28 mouse cellular contexts compared by ENCODE assay signal in the genomic region with DNA sequence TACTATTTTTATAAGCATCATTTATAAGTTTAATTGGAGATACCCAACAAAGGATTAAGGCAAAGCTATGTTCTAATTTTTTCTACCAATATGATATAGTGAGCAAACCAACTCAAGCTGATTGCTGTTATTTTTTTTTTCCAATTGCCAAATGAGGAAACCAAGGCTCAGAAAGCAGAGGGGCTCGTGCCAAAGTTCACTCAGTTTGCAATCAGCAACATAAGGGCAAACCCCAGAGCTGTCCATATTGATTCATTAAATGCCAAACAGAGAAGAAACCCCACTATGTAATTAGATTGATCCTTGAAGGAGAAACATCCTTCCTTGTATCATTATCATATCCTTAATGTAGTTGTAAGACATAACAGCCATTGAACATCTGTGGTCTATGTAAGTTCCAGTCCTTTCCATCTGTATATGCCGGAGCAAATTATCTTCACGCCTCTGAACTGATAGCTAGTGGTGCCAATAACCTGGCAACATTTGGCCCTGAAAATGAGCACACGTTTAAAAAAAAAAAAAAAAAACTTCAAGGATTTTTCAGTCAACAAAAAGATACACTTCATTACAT. TPM values are rescaled to one million over a fixed set of nuclear protein-coding genes. Genes with fewer than 3 reads are reported as not detected.
DNase-seq lines count a peak whose midpoint lies in the region; ATAC-seq and TF ChIP-seq lines count a peak whose summit lies in the region.
"Had no signal": no experiment of that assay in that cellular context is flagged by ENCODE, and none has a peak within 500 bp of the region (broad histone marks: within the 10 kb centered on the region; RNA-seq: fewer than 3 reads in every experiment).

No protein-coding gene starts in this region.

- H3K27me3 ChIP-seq in forebrain, embryonic 15.5 days = no peaks in the 10 kb centered on the region
- no peaks in the 10 kb centered on the region for H3K27me3 ChIP-seq in forebrain, embryonic 12.5 days
- no peaks in the 10 kb centered on the region for H3K27me3 ChIP-seq in hindbrain, postnatal 0 days (ENCODE audit: insufficient read depth, low read length)
- H3K27me3 ChIP-seq in hindbrain, embryonic 10.5 days (ENCODE audit: insufficient read depth, poor library complexity, severe bottlenecking) = no peaks in the 10 kb centered on the region
- H3K27me3 ChIP-seq: embryonic facial prominence, embryonic 13.5 days; heart, embryonic 12.5 days; heart, embryonic 15.5 days; intestine, embryonic 15.5 days had no signal

- ATAC-seq in forebrain, embryonic 15.5 days (replicated peaks) = peak; percentile 77
- ATAC-seq in forebrain, embryonic 12.5 days (ENCODE audit: low FRiP score) = no peak
- ATAC-seq in hindbrain, postnatal 0 days = peak; percentile 74
- ATAC-seq: activated CD4-positive, CD25-positive, alpha-beta regulatory T cell, adult 4 months; intestine, embryonic 15.5 days had no signal

- H3K36me3 ChIP-seq in forebrain, embryonic 15.5 days = no peaks in the 10 kb centered on the region
- no peaks in the 10 kb centered on the region for H3K36me3 ChIP-seq in forebrain, embryonic 12.5 days (replicated peaks)
- no peaks in the 10 kb centered on the region for H3K36me3 ChIP-seq in hindbrain, postnatal 0 days (ENCODE audit: insufficient read depth, low read length)
- no peaks in the 10 kb centered on the region for H3K36me3 ChIP-seq in hindbrain, embryonic 10.5 days
- H3K36me3 ChIP-seq: embryonic facial prominence, embryonic 10.5 days; embryonic facial prominence, embryonic 13.5 days; heart, embryonic 12.5 days; heart, embryonic 15.5 days; intestine, embryonic 15.5 days had no signal

- intact Hi-C loops in gastrocnemius, postnatal 14 days (cut with DNase I; ENCODE audit: low total_unique reads) = no loop called here

- H3K9me3 ChIP-seq in forebrain, embryonic 15.5 days = no peaks in the 10 kb centered on the region
- H3K9me3 ChIP-seq in forebrain, embryonic 12.5 days = no peaks in the 10 kb centered on the region
- no peaks in the 10 kb centered on the region for H3K9me3 ChIP-seq in hindbrain, postnatal 0 days (ENCODE audit: low read length)
- no peaks in the 10 kb centered on the region for H3K9me3 ChIP-seq in hindbrain, embryonic 10.5 days
- H3K9me3 ChIP-seq: embryonic facial prominence, embryonic 10.5 days; embryonic facial prominence, embryonic 13.5 days; heart, embryonic 12.5 days; heart, embryonic 15.5 days; intestine, embryonic 15.5 days had no signal

- no peak overlapping the region for H3K4me3 ChIP-seq in forebrain, embryonic 15.5 days
- H3K4me3 ChIP-seq in forebrain, embryonic 12.5 days (replicated peaks) = no peak overlapping the region
- H3K4me3 ChIP-seq in hindbrain, postnatal 0 days (ENCODE audit: low read length) = no peak overlapping the region
- no peak overlapping the region for H3K4me3 ChIP-seq in hindbrain, embryonic 10.5 days
- H3K4me3 ChIP-seq: embryonic facial prominence, embryonic 10.5 days; embryonic facial prominence, embryonic 13.5 days; erythroblast, embryonic 14.5 days; gastrocnemius, adult 2 months; heart, embryonic 12.5 days; heart, embryonic 15.5 days; intestine, embryonic 15.5 days had no signal

- H3K9ac ChIP-seq in forebrain, embryonic 15.5 days (replicated peaks) = no peak overlapping the region
- H3K9ac ChIP-seq in forebrain, embryonic 12.5 days = no peak overlapping the region
- no peak overlapping the region for H3K9ac ChIP-seq in hindbrain, postnatal 0 days (replicated peaks; ENCODE audit: low read length)
- H3K9ac ChIP-seq: embryonic facial prominence, embryonic 13.5 days; heart, embryonic 12.5 days; heart, embryonic 15.5 days; intestine, embryonic 15.5 days had no signal

- no peak overlapping the region for H3K4me2 ChIP-seq in forebrain, embryonic 15.5 days (replicated peaks)
- no peak overlapping the region for H3K4me2 ChIP-seq in forebrain, embryonic 12.5 days
- no peak overlapping the region for H3K4me2 ChIP-seq in hindbrain, postnatal 0 days (ENCODE audit: low read depth, low read length)
- H3K4me2 ChIP-seq: embryonic facial prominence, embryonic 13.5 days; heart, embryonic 12.5 days; heart, embryonic 15.5 days; intestine, embryonic 15.5 days had no signal

- WGBS in forebrain, embryonic 15.5 days = 60% methylated on average over 4 of the region's 4 CpGs
- 80% methylated on average over 4 of the region's 4 CpGs for WGBS in forebrain, embryonic 12.5 days
- 52% methylated on average over 4 of the region's 4 CpGs for WGBS in hindbrain, postnatal 0 days
- 83% methylated on average over 4 of the region's 4 CpGs for WGBS in hindbrain, embryonic 10.5 days

- no peak overlapping the region for H3K27ac ChIP-seq in forebrain, embryonic 15.5 days (replicated peaks)
- no peak overlapping the region for H3K27ac ChIP-seq in forebrain, embryonic 12.5 days
- H3K27ac ChIP-seq in hindbrain, postnatal 0 days = no peak overlapping the region
- no peak overlapping the region for H3K27ac ChIP-seq in hindbrain, embryonic 10.5 days
- H3K27ac ChIP-seq: embryonic facial prominence, embryonic 10.5 days; embryonic facial prominence, embryonic 13.5 days; gastrocnemius, adult 2 months; heart, embryonic 15.5 days; intestine, embryonic 15.5 days had no signal

- no peak for TF ChIP-seq POLR2A in brain, embryonic 14.5 days (IDR thresholded peaks at IDR 0.05; ENCODE audit: borderline replicate concordance, extremely low read depth, insufficient read depth, insufficient read length, poor library complexity, severe bottlenecking)

- peak; percentile 61 to 69 for DNase-seq in cerebellum, postnatal 10 days
- no peak for DNase-seq in cerebellum, adult 9-11 months
- DNase-seq in hindbrain, postnatal 0 days (ENCODE audit: low spot score) = peak; percentile 62
- DNase-seq in hindbrain, embryonic 10.5 days (ENCODE audit: low spot score) = no peak
- peak; percentile 76 for DNase-seq in brain, embryonic 14.5 days (ENCODE audit: low read depth)
- no peak for DNase-seq in gastrocnemius, postnatal 14 days
- DNase-seq: adrenal gland, adult 8-10 months; adrenal gland, postnatal 25 days; cerebellum, adult 18-20 months; cerebellum, adult 9-10 months; cerebellum, postnatal 36 days; embryo, embryonic 11 days; gastrocnemius, adult 2 months; gastrocnemius, postnatal 25 days; heart, adult 18-20 months; heart, postnatal 10 days; heart, postnatal 36 days; kidney, adult 11 months; kidney, adult 8-10 months had no signal

- TF ChIP-seq CTCF in hindbrain, postnatal 0 days (IDR thresholded peaks at IDR 0.05; ENCODE audit: low read depth) = no peak
- no peak for TF ChIP-seq CTCF in brain, embryonic 14.5 days (IDR thresholded peaks at IDR 0.05; ENCODE audit: borderline replicate concordance, extremely low read depth, insufficient read depth, insufficient read length)

- peaks cover 3% of the 10 kb centered on the region; the same call in 1 of the 2 replicates for H3K4me1 ChIP-seq in forebrain, embryonic 15.5 days
- H3K4me1 ChIP-seq in forebrain, embryonic 12.5 days = peaks cover 5% of the 10 kb centered on the region; the same call in 1 of the 2 replicates
- no peaks in the 10 kb centered on the region for H3K4me1 ChIP-seq in hindbrain, postnatal 0 days (ENCODE audit: insufficient read depth, low read length)
- peaks cover 7% of the 10 kb centered on the region; the same call in 1 of the 2 replicates for H3K4me1 ChIP-seq in hindbrain, embryonic 10.5 days (replicated peaks)
- H3K4me1 ChIP-seq: heart, embryonic 12.5 days; heart, embryonic 15.5 days; intestine, embryonic 15.5 days had no signal

RNA-seq across cellular contexts. Expression of gene Ptn, which starts 24.8 kb away (rescaled TPM):
- polyA plus RNA-seq in forebrain, embryonic 15.5 days (2015; fragmentation: Nextera tagmentation; extraction: Ambion mirVana) = 502 and 540 TPM in 2 replicates
- 310 and 357 TPM in 2 replicates for polyA plus RNA-seq in forebrain, embryonic 12.5 days (2016; fragmentation: Nextera tagmentation; extraction: Ambion mirVana)
- total RNA-seq in hindbrain, postnatal 0 days (2014; rRNA removed) = 396 and 403 TPM in 2 replicates
- 1,251 and 1,433 TPM in 2 replicates for polyA plus RNA-seq in hindbrain, postnatal 0 days (2015; fragmentation: Nextera tagmentation; extraction: Ambion mirVana)
- polyA plus RNA-seq in hindbrain, embryonic 10.5 days (2016; fragmentation: Nextera tagmentation; extraction: Ambion mirVana) = 232 and 295 TPM in 2 replicates
- 317 and 456 TPM in 2 replicates for polyA plus RNA-seq in brain, embryonic 14.5 days (2012; rRNA removed)
- total RNA-seq in gastrocnemius, postnatal 14 days (2021) = 10 to 100 TPM; 14.4 to 22.2 TPM
- polyA plus RNA-seq: activated CD4-positive, CD25-positive, alpha-beta regulatory T cell, adult 4 months; erythroblast, embryonic 14.5 days had no signal

Comparison
In these comparisons a context has a peak if more than half of its experiments do, and no peak if none do; other contexts are left out.
1. DNase-seq: peak in cerebellum, postnatal 10 days (2 of 2), hindbrain, postnatal 0 days (single experiment) and brain, embryonic 14.5 days (single experiment); none in cerebellum, adult 9-11 months (single experiment), hindbrain, embryonic 10.5 days (single experiment) and gastrocnemius, postnatal 14 days (single experiment).